Mouse (Mus musculus): ENCODE data around the gene Taf10. TPM values are rescaled to one million over a fixed set of nuclear protein-coding genes. Genes with fewer than 3 reads are reported as not detected.

Taf10 gene
- total RNA-seq, 1 experiment, result 173 TPM

- in situ Hi-C loops (cut with MboI; ENCODE audit: low sequenced_read_pairs in 2 of 2, unreplicated experiment in 2 of 2), result no loop called here
- Histone ChIP-seq H3K4me3 (ENCODE audit: insufficient read depth in 1 of 2, low read depth in 1 of 2, low read length in 2 of 2, poor library complexity in 1 of 2, severe bottlenecking in 1 of 2) (no peak overlapping the region), H3K9ac (ENCODE audit: insufficient read depth, low read depth, low read length, poor library complexity, severe bottlenecking) (no peak overlapping the region), H3K36me3 (ENCODE audit: control insufficient read depth, insufficient read depth, low read length, poor library complexity, severe bottlenecking) (peaks cover 24% of the 10 kb centered on the region), H3K9me3 (ENCODE audit: control insufficient read depth, insufficient read depth, low read depth, low read length) (no peaks in the 10 kb centered on the region), H3K27ac (ENCODE audit: insufficient read depth, low read depth, low read length, poor library complexity, severe bottlenecking) (no peak overlapping the region), H3K4me1 (ENCODE audit: control insufficient read depth in 2 of 2, insufficient read depth in 2 of 2, low read length in 2 of 2, poor library complexity in 1 of 2) (peaks cover 2% of the 10 kb centered on the region in 2 experiments; a peak in 2 of 4 replicates)
- TF ChIP-seq HCFC1 (IDR thresholded peaks at IDR 0.05; ENCODE audit: borderline replicate concordance, insufficient read depth, low read length) (no peak), ZC3H11A (IDR thresholded peaks at IDR 0.05; ENCODE audit: borderline replicate concordance, low read depth, low read length) (no peak), CHD2 (IDR thresholded peaks at IDR 0.05; ENCODE audit: low read depth, low read length) (no peak), ZNF384 (IDR thresholded peaks at IDR 0.05; ENCODE audit: low read depth, low read length) (no peak), MAFK (IDR thresholded peaks at IDR 0.05; ENCODE audit: insufficient read depth, low read depth, low read length) (no peak)
- no peak for DNase-seq (ENCODE audit: low read depth, low spot score)
Observed at GRCm38 (mm10) chr7:105734826-105735225, 9.3 kb downstream of the Taf10 start.

- no peak for DNase-seq (ENCODE audit: low read depth, low spot score)
- in situ Hi-C loops (cut with MboI; ENCODE audit: low sequenced_read_pairs in 2 of 2, unreplicated experiment in 2 of 2), result no loop called here
- no peak for TF ChIP-seq MAFK (IDR thresholded peaks at IDR 0.05; ENCODE audit: insufficient read depth, low read depth, low read length)
- no peak for TF ChIP-seq CHD2 (IDR thresholded peaks at IDR 0.05; ENCODE audit: low read depth, low read length)
- Histone ChIP-seq H3K4me3 (ENCODE audit: insufficient read depth in 1 of 2, low read depth in 1 of 2, low read length in 2 of 2, poor library complexity in 1 of 2, severe bottlenecking in 1 of 2) (no peak overlapping the region), H3K9me3 (ENCODE audit: control insufficient read depth, insufficient read depth, low read depth, low read length) (no peaks in the 10 kb centered on the region), H3K4me1 (ENCODE audit: control insufficient read depth in 2 of 2, insufficient read depth in 2 of 2, low read length in 2 of 2, poor library complexity in 1 of 2) (peaks cover 0 to 2% of the 10 kb centered on the region in 2 experiments; a peak in 1 of 4 replicates), H3K9ac (ENCODE audit: insufficient read depth, low read depth, low read length, poor library complexity, severe bottlenecking) (no peak overlapping the region), H3K27ac (ENCODE audit: insufficient read depth, low read depth, low read length, poor library complexity, severe bottlenecking) (no peak overlapping the region), H3K36me3 (ENCODE audit: control insufficient read depth, insufficient read depth, low read length, poor library complexity, severe bottlenecking) (peaks cover 24% of the 10 kb centered on the region)
Observed at GRCm38 (mm10) chr7:105733836-105734235, 10.3 kb downstream of the Taf10 start.

GRCm38 (mm10) chr7:105728701-105729428, 15.3 kb downstream of the Taf10 start:
- no peak for TF ChIP-seq ZC3H11A (IDR thresholded peaks at IDR 0.05; ENCODE audit: borderline replicate concordance, low read depth, low read length)
- no peak for TF ChIP-seq MAFK (IDR thresholded peaks at IDR 0.05; ENCODE audit: insufficient read depth, low read depth, low read length)
- no peak for TF ChIP-seq CHD2 (IDR thresholded peaks at IDR 0.05; ENCODE audit: low read depth, low read length)
- no peak overlapping the region for H3K27ac ChIP-seq (ENCODE audit: insufficient read depth, low read depth, low read length, poor library complexity, severe bottlenecking)
- no peak overlapping the region for H3K9ac ChIP-seq (ENCODE audit: insufficient read depth, low read depth, low read length, poor library complexity, severe bottlenecking)
- no peak for DNase-seq (ENCODE audit: low read depth, low spot score)
- H3K9me3 ChIP-seq (ENCODE audit: control insufficient read depth, insufficient read depth, low read depth, low read length), result no peaks in the 10 kb centered on the region
- in situ Hi-C loops (cut with MboI; ENCODE audit: low sequenced_read_pairs in 2 of 2, unreplicated experiment in 2 of 2), result no loop called here
- peaks cover 15% of the 10 kb centered on the region for H3K36me3 ChIP-seq (ENCODE audit: control insufficient read depth, insufficient read depth, low read length, poor library complexity, severe bottlenecking)
- no peak overlapping the region for H3K4me3 ChIP-seq (ENCODE audit: insufficient read depth in 1 of 2, low read depth in 1 of 2, low read length in 2 of 2, poor library complexity in 1 of 2, severe bottlenecking in 1 of 2)
- H3K4me1 ChIP-seq (ENCODE audit: control insufficient read depth in 2 of 2, insufficient read depth in 2 of 2, low read length in 2 of 2, poor library complexity in 1 of 2), result no peaks in the 10 kb centered on the region

- Histone ChIP-seq H3K9me3 (ENCODE audit: control insufficient read depth, insufficient read depth, low read depth, low read length) (no peaks in the 10 kb centered on the region), H3K27ac (ENCODE audit: insufficient read depth, low read depth, low read length, poor library complexity, severe bottlenecking) (no peak overlapping the region), H3K36me3 (ENCODE audit: control insufficient read depth, insufficient read depth, low read length, poor library complexity, severe bottlenecking) (no peaks in the 10 kb centered on the region; the same call in 1 of the 2 replicates), H3K4me1 (ENCODE audit: control insufficient read depth in 2 of 2, insufficient read depth in 2 of 2, low read length in 2 of 2, poor library complexity in 1 of 2) (no peaks in the 10 kb centered on the region), H3K9ac (ENCODE audit: insufficient read depth, low read depth, low read length, poor library complexity, severe bottlenecking) (no peak overlapping the region), H3K4me3 (ENCODE audit: insufficient read depth in 1 of 2, low read depth in 1 of 2, low read length in 2 of 2, poor library complexity in 1 of 2, severe bottlenecking in 1 of 2) (no peak overlapping the region)
- TF ChIP-seq ZC3H11A (IDR thresholded peaks at IDR 0.05; ENCODE audit: borderline replicate concordance, low read depth, low read length) (no peak), MAFK (IDR thresholded peaks at IDR 0.05; ENCODE audit: insufficient read depth, low read depth, low read length) (no peak), HCFC1 (IDR thresholded peaks at IDR 0.05; ENCODE audit: borderline replicate concordance, insufficient read depth, low read length) (no peak), ZNF384 (IDR thresholded peaks at IDR 0.05; ENCODE audit: low read depth, low read length) (no peak), CHD2 (IDR thresholded peaks at IDR 0.05; ENCODE audit: low read depth, low read length) (no peak)
- in situ Hi-C loops (cut with MboI; ENCODE audit: low sequenced_read_pairs in 2 of 2, unreplicated experiment in 2 of 2), result no loop called here
- no peak for DNase-seq (ENCODE audit: low read depth, low spot score)
Observed at GRCm38 (mm10) chr7:105726980-105727325, 17.2 kb downstream of the Taf10 start.

Measured in ES-E14 (cell line).